Mouse (Mus musculus) liver, embryonic 14.5 days (tissue): Measurements from ENCODE around the gene Sorcs2.
"Not testable (repeated sequence)": the region's sequence is repeated elsewhere in the genome, so short reads cannot be mapped to it uniquely, and the experiment has no call there.

ENCODE experiments used
- CTCF ChIP-seq: IDR thresholded peaks from 2 replicates; pipeline ENCODE4 v1.5.1; 2016; ENCODE audit warnings: antibody characterized with exemption, low read depth, control low read depth
- EP300 ChIP-seq: IDR thresholded peaks from 2 replicates; pipeline ENCODE4 v1.6.1; 2016; ENCODE audit warnings: antibody characterized with exemption, low read depth

DNA sequence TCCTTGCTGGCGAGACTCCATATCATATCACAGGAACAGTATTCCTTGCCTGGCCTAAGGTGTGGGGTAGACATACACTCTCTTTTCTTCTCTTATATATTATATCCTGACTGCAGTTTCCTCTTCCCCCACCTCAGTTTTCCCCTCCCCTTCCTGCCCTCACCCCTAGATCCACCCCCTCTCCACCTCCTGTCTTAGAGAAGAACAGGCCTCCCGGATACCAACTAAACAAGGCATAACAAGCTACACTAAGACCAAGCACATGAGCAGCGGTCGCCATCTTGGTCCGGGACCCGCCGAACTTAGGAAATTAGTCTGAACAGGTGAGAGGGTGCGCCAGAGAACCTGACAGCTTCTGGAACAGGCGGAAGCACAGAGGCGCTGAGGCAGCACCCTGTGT is 160.4 kb downstream of the Sorcs2 start:
- not testable (repeated sequence) for TF ChIP-seq EP300, CTCF
